Mouse (Mus musculus) stomach, adult 2 months (tissue): ENCODE results near the gene Mrps27. TPM values are rescaled to one million over a fixed set of nuclear protein-coding genes. Genes with fewer than 3 reads are reported as not detected.

Experiments used
- polyA plus RNA-seq: library from polyadenylated mRNA; depleted of rRNA; stranded (reverse); fragments of >200 nt; gene quantifications from 2 replicates; pipeline ENCODE4 v1.2.3, GENCODE M21; 2012; rRNA removed

Mrps27 gene
- polyA plus RNA-seq = 5.9 and 9.5 TPM in 2 replicates

GRCm38 (mm10) chr13:99344599-99345575 lies at the start of gene Mrps27, which contains the start of gene Ptcd2:
TSS of gene Mrps27 (plus strand) at chr13:99344786.
TSS of gene Ptcd2 (minus strand) at chr13:99344705.

Other genes with a start within 250 kb of the Mrps27 start
- gene Zfp366, start 160.0 kb upstream of the Mrps27 start, polyA plus RNA-seq = 0.33 and 0.71 TPM in 2 replicates
- 4.7 and 5.8 TPM in 2 replicates for gene Ptcd2, start 81 bp upstream of the Mrps27 start, polyA plus RNA-seq
- 0.58 and 0.75 TPM in 2 replicates for gene Map1b, start 171.8 kb downstream of the Mrps27 start, polyA plus RNA-seq